Mouse (Mus musculus) lung, embryonic 16.5 days (tissue): ENCODE data around the gene Focad. TPM values are rescaled to one million over a fixed set of nuclear protein-coding genes. Genes with fewer than 3 reads are reported as not detected.

ENCODE experiments used
- ATAC-seq: fragments of 200-750 bp; cut with Nextera tagmentation; 2 replicates; pipeline ENCODE4 v1.8.0; 2017; ENCODE audit warnings: low read depth, mild to moderate bottlenecking, moderate library complexity
- H3K27ac ChIP-seq: fragments of 300-500 bp; sonication (generic); 2 replicates; pipeline ENCODE4 v1.5.1; 2014; ENCODE audit warnings: mild to moderate bottlenecking, control low read depth, low read length
- H3K27me3 ChIP-seq: fragments of 300-500 bp; sonication (generic); 2 replicates; pipeline ENCODE4 v1.6.1; 2014; ENCODE audit warnings: low read depth, low read length, mixed read lengths; ENCODE audit not compliant: control insufficient read depth, insufficient read depth
- H3K36me3 ChIP-seq: fragments of 300-500 bp; sonication (generic); 2 replicates; pipeline ENCODE4 v1.6.1; 2014; ENCODE audit warnings: low read length; ENCODE audit not compliant: control insufficient read depth, insufficient read depth
- H3K4me1 ChIP-seq: fragments of 300-500 bp; sonication (generic); replicated peaks from 2 replicates; pipeline ENCODE4 v1.6.1; 2014; ENCODE audit warnings: low read length, mixed read lengths; ENCODE audit not compliant: control insufficient read depth, insufficient read depth
- H3K4me2 ChIP-seq: fragments of 300-500 bp; sonication (generic); 2 replicates; pipeline ENCODE4 v1.6.1; 2014; ENCODE audit warnings: low read depth, low read length, control low read depth
- H3K4me3 ChIP-seq: fragments of 300-500 bp; sonication (generic); 2 replicates; pipeline ENCODE4 v1.5.1; 2014; ENCODE audit warnings: mild to moderate bottlenecking, low read length, control low read depth
- H3K9ac ChIP-seq: fragments of 300-500 bp; sonication (generic); 2 replicates; pipeline ENCODE4 v1.6.1; 2014; ENCODE audit warnings: low read length, control low read depth
- H3K9me3 ChIP-seq: fragments of 300-500 bp; sonication (generic); 2 replicates; pipeline ENCODE4 v1.6.1; 2016; ENCODE audit warnings: low read length; ENCODE audit not compliant: control insufficient read depth
- WGBS: fragments of 180-500 bp; shearing (Covaris S2); extraction: QIAGEN DNeasy Blood & Tissue Kit; methylation state at CpG from one replicate; pipeline ENCODE4 v1.1.7; 2014; 5-methylcytosine and 5-hydroxymethylcytosine counted together
- polyA plus RNA-seq: library from polyadenylated mRNA; unstranded; fragments of >200 nt; fragmentation: Nextera tagmentation; extraction: Ambion mirVana; gene quantifications from 2 replicates; pipeline ENCODE4 v1.2.1, GENCODE M21; 2015

Gene Focad
- polyA plus RNA-seq, 1 experiment from 2014 or later: 15.1 TPM

- whole genome bisulfite sequencing: 73% methylated on average over 5 of the region's 5 CpGs
- no peaks in the 10 kb centered on the region for H3K27me3 ChIP-seq
- peaks cover 10% of the 10 kb centered on the region for H3K4me1 ChIP-seq
- no peak overlapping the region for H3K27ac ChIP-seq
- no peaks in the 10 kb centered on the region for H3K36me3 ChIP-seq
- ATAC-seq: no peak
- no peak overlapping the region for H3K4me2 ChIP-seq
- no peak overlapping the region for H3K9ac ChIP-seq
- H3K9me3 ChIP-seq: no peaks in the 10 kb centered on the region
- H3K4me3 ChIP-seq: no peak overlapping the region
These were observed 99.8 kb downstream of the Focad start for GRCm38 (mm10) chr4:88194256-88194655.

GRCm38 (mm10) chr4:88195898-88196495 is 101.6 kb downstream of the Focad start:
- H3K27ac ChIP-seq: peak overlapping the region; percentile 95
- H3K4me3 ChIP-seq: no peak overlapping the region
- H3K4me2 ChIP-seq: no peak overlapping the region
- H3K36me3 ChIP-seq: no peaks in the 10 kb centered on the region
- 49% methylated on average over 4 of the region's 4 CpGs for WGBS
- no peaks in the 10 kb centered on the region for H3K27me3 ChIP-seq
- H3K4me1 ChIP-seq: peaks cover 10% of the 10 kb centered on the region
- ATAC-seq: peak; percentile 76
- H3K9me3 ChIP-seq: no peaks in the 10 kb centered on the region
- no peak overlapping the region for H3K9ac ChIP-seq

- WGBS: 44% methylated on average over 4 of the region's 4 CpGs
- no peaks in the 10 kb centered on the region for H3K36me3 ChIP-seq
- no peak overlapping the region for H3K4me2 ChIP-seq
- H3K4me3 ChIP-seq: no peak overlapping the region
- no peaks in the 10 kb centered on the region for H3K27me3 ChIP-seq
- H3K9me3 ChIP-seq: no peaks in the 10 kb centered on the region
- no peak overlapping the region for H3K9ac ChIP-seq
- peak overlapping the region; percentile 95 for H3K27ac ChIP-seq
- ATAC-seq: peak; percentile 79
- peaks cover 10% of the 10 kb centered on the region for H3K4me1 ChIP-seq
These were observed 102.1 kb downstream of the Focad start for GRCm38 (mm10) chr4:88196500-88196912.

GRCm38 (mm10) chr4:88197244-88197643 is 102.8 kb downstream of the Focad start:
- peak; percentile 87 for ATAC-seq
- no peak overlapping the region for H3K9ac ChIP-seq
- H3K9me3 ChIP-seq: no peaks in the 10 kb centered on the region
- peaks cover 10% of the 10 kb centered on the region for H3K4me1 ChIP-seq
- H3K4me2 ChIP-seq: 0 out of 2 replicates have a peak overlapping the region, but pooled peaks have one; percentile 8
- 34% methylated on average over 5 of the region's 5 CpGs for WGBS
- no peaks in the 10 kb centered on the region for H3K36me3 ChIP-seq
- H3K27me3 ChIP-seq: no peaks in the 10 kb centered on the region
- no peak overlapping the region for H3K4me3 ChIP-seq
- peak overlapping the region; percentile 86 for H3K27ac ChIP-seq

GRCm38 (mm10) chr4:88199186-88199585 is 104.8 kb downstream of the Focad start:
- Histone ChIP-seq H3K9me3 (no peaks in the 10 kb centered on the region), H3K27me3 (no peaks in the 10 kb centered on the region), H3K4me3 (no peak overlapping the region), H3K4me2 (no peak overlapping the region), H3K36me3 (no peaks in the 10 kb centered on the region), H3K27ac (no peak overlapping the region), H3K9ac (no peak overlapping the region), H3K4me1 (peaks cover 10% of the 10 kb centered on the region)
- WGBS: 50% methylated on average over 1 of the region's 1 CpGs
- ATAC-seq: no peak

- Histone ChIP-seq H3K36me3 (no peaks in the 10 kb centered on the region), H3K9ac (no peak overlapping the region), H3K27ac (no peak overlapping the region), H3K4me1 (peaks cover 7% of the 10 kb centered on the region), H3K9me3 (no peaks in the 10 kb centered on the region), H3K27me3 (no peaks in the 10 kb centered on the region), H3K4me2 (no peak overlapping the region), H3K4me3 (no peak overlapping the region)
- 91% methylated on average over 4 of the region's 4 CpGs for WGBS
- ATAC-seq: no peak
These were observed 106.6 kb downstream of the Focad start for GRCm38 (mm10) chr4:88201047-88201446.

- 81% methylated on average over 6 of the region's 6 CpGs for WGBS
- H3K27ac ChIP-seq: no peak overlapping the region
- H3K9me3 ChIP-seq: no peaks in the 10 kb centered on the region
- H3K4me1 ChIP-seq: no peaks in the 10 kb centered on the region; the same call in 1 of the 2 replicates
- no peak for ATAC-seq
- no peak overlapping the region for H3K9ac ChIP-seq
- no peak overlapping the region for H3K4me3 ChIP-seq
- H3K36me3 ChIP-seq: no peaks in the 10 kb centered on the region
- H3K27me3 ChIP-seq: no peaks in the 10 kb centered on the region
- H3K4me2 ChIP-seq: no peak overlapping the region
These were observed 114.2 kb downstream of the Focad start for GRCm38 (mm10) chr4:88208676-88209075.

GRCm38 (mm10) chr4:88209351-88209814 is 115.0 kb downstream of the Focad start:
- no peak overlapping the region for H3K27ac ChIP-seq
- H3K9ac ChIP-seq: no peak overlapping the region
- no peak overlapping the region for H3K4me2 ChIP-seq
- no peaks in the 10 kb centered on the region; the same call in 1 of the 2 replicates for H3K4me1 ChIP-seq
- H3K27me3 ChIP-seq: no peaks in the 10 kb centered on the region
- H3K36me3 ChIP-seq: no peaks in the 10 kb centered on the region
- peak; percentile 78 for ATAC-seq
- no peak overlapping the region for H3K4me3 ChIP-seq
- no peaks in the 10 kb centered on the region for H3K9me3 ChIP-seq
- 46% methylated on average over 3 of the region's 3 CpGs for WGBS

- Histone ChIP-seq H3K4me2 (no peak overlapping the region), H3K36me3 (no peaks in the 10 kb centered on the region), H3K4me1 (no peaks in the 10 kb centered on the region; the same call in 1 of the 2 replicates), H3K9ac (no peak overlapping the region), H3K27me3 (no peaks in the 10 kb centered on the region), H3K9me3 (no peaks in the 10 kb centered on the region), H3K27ac (no peak overlapping the region), H3K4me3 (no peak overlapping the region)
- WGBS: 63% methylated on average over 6 of the region's 6 CpGs
- no peak for ATAC-seq
These were observed 116.2 kb downstream of the Focad start for GRCm38 (mm10) chr4:88210602-88211001.
